Mouse (Mus musculus) kidney, embryonic 15.5 days (tissue): Measurements from ENCODE around the gene Heca. TPM values are rescaled to one million over a fixed set of nuclear protein-coding genes. Genes with fewer than 3 reads are reported as not detected.
"Not testable (repeated sequence)": the region's sequence is repeated elsewhere in the genome, so short reads cannot be mapped to it uniquely, and the experiment has no call there.

Experiments
- ATAC-seq: fragments of 200-750 bp; cut with Nextera tagmentation; replicated peaks from 2 replicates; pipeline ENCODE4 v1.8.0; 2017; ENCODE audit warnings: moderate TSS enrichment; ENCODE audit not compliant: low FRiP score
- H3K27ac ChIP-seq: fragments of 300-500 bp; sonication (generic); 2 replicates; pipeline ENCODE4 v1.5.1; 2015; ENCODE audit warnings: mild to moderate bottlenecking, inconsistent platforms
- H3K27me3 ChIP-seq: fragments of 300-500 bp; sonication (generic); 2 replicates; pipeline ENCODE4 v1.6.1; 2015; ENCODE audit warnings: inconsistent platforms
- H3K36me3 ChIP-seq: fragments of 300-500 bp; sonication (generic); 2 replicates; pipeline ENCODE4 v1.6.1; 2015; ENCODE audit warnings: inconsistent platforms
- H3K4me1 ChIP-seq: fragments of 300-500 bp; sonication (generic); 2 replicates; pipeline ENCODE4 v1.6.1; 2015; ENCODE audit warnings: inconsistent platforms
- H3K4me2 ChIP-seq: fragments of 300-500 bp; sonication (generic); 2 replicates; pipeline ENCODE4 v1.6.1; 2015; ENCODE audit warnings: moderate library complexity, mild to moderate bottlenecking, inconsistent platforms
- H3K4me3 ChIP-seq: fragments of 300-500 bp; sonication (generic); replicated peaks from 2 replicates; pipeline ENCODE4 v1.5.1; 2015; ENCODE audit warnings: mild to moderate bottlenecking, inconsistent platforms
- H3K9ac ChIP-seq: fragments of 300-500 bp; sonication (generic); 2 replicates; pipeline ENCODE4 v1.6.1; 2015; ENCODE audit warnings: mild to moderate bottlenecking, inconsistent platforms
- H3K9me3 ChIP-seq: fragments of 300-500 bp; sonication (generic); replicated peaks from 2 replicates; pipeline ENCODE4 v1.6.1; 2016; ENCODE audit warnings: inconsistent platforms
- WGBS: fragments of 180-500 bp; shearing (Covaris S2); methylation state at CpG from one replicate; pipeline ENCODE4 v1.1.7; 2015; ENCODE audit warnings: mixed read lengths; 5-methylcytosine and 5-hydroxymethylcytosine counted together
- polyA plus RNA-seq: library from polyadenylated mRNA; unstranded; fragments of >200 nt; fragmentation: Nextera tagmentation; extraction: Ambion mirVana; gene quantifications from 2 replicates; pipeline ENCODE4 v1.2.1, GENCODE M21; 2015

Gene Heca
- 3.2 and 3.8 TPM in 2 replicates for polyA plus RNA-seq

GRCm38 (mm10) chr10:17947960-17948730 lies at the start of gene Heca:
Gene Heca, minus strand, starts transcription at chr10:17948067.
- Histone ChIP-seq H3K9me3 (no peaks in the 10 kb centered on the region), H3K27me3 (no peaks in the 10 kb centered on the region), H3K4me1 (peaks cover 12% of the 10 kb centered on the region), H3K27ac (peak within 1 kb of the TSS; percentile 90), H3K4me3 (peak within 1 kb of the TSS; percentile 89), H3K36me3 (no peaks in the 10 kb centered on the region), H3K9ac (peak within 1 kb of the TSS; percentile 73), H3K4me2 (peak within 1 kb of the TSS; percentile 63)
- WGBS: 12% methylated on average over 31 of the region's 50 CpGs
- peak; percentile 96 for ATAC-seq

GRCm38 (mm10) chr10:17990576-17990975 lies 42.7 kb upstream of the Heca start:
- H3K27me3 ChIP-seq: no peaks in the 10 kb centered on the region
- no peaks in the 10 kb centered on the region for H3K4me1 ChIP-seq
- no peak overlapping the region for H3K4me2 ChIP-seq
- no peaks in the 10 kb centered on the region for H3K9me3 ChIP-seq
- no peak overlapping the region for H3K9ac ChIP-seq
- no peak for ATAC-seq
- H3K4me3 ChIP-seq: no peak overlapping the region
- no peaks in the 10 kb centered on the region for H3K36me3 ChIP-seq
- 87% methylated on average over 4 of the region's 4 CpGs for WGBS
- no peak overlapping the region for H3K27ac ChIP-seq

DNA sequence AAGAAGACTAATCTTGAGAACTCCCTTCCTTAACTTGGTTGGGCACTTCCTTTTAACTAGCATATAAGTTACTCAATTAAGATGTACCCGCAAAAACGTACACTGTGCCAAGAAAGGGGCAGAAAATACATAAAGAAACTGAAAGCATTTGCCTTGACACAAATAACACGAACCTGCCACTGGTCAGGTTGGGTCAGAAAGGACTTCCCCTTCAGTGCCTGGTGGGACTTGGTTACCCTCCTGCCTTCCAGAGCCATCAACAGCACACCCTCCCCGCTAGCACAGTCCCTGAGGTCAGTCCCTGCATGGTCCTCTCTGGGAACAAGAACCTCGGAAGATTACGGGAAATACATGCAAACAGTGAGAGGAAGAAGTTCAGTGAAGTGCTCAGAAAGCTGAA lies 41.3 kb upstream of the Heca start:
- ATAC-seq: no peak
- Histone ChIP-seq H3K36me3 (no peaks in the 10 kb centered on the region), H3K9me3 (no peaks in the 10 kb centered on the region), H3K4me2 (no peak overlapping the region), H3K9ac (no peak overlapping the region), H3K4me3 (no peak overlapping the region), H3K4me1 (no peaks in the 10 kb centered on the region), H3K27me3 (no peaks in the 10 kb centered on the region), H3K27ac (no peak overlapping the region)
- 73% methylated on average over 6 of the region's 6 CpGs for WGBS

GRCm38 (mm10) chr10:17987823-17988423 lies 40.1 kb upstream of the Heca start:
- WGBS: 84% methylated on average over 8 of the region's 8 CpGs
- Histone ChIP-seq H3K4me2 (no peak overlapping the region), H3K4me3 (no peak overlapping the region), H3K9ac (no peak overlapping the region), H3K27me3 (no peaks in the 10 kb centered on the region), H3K36me3 (no peaks in the 10 kb centered on the region), H3K4me1 (no peaks in the 10 kb centered on the region), H3K27ac (no peak overlapping the region), H3K9me3 (no peaks in the 10 kb centered on the region)
- ATAC-seq: no peak

DNA sequence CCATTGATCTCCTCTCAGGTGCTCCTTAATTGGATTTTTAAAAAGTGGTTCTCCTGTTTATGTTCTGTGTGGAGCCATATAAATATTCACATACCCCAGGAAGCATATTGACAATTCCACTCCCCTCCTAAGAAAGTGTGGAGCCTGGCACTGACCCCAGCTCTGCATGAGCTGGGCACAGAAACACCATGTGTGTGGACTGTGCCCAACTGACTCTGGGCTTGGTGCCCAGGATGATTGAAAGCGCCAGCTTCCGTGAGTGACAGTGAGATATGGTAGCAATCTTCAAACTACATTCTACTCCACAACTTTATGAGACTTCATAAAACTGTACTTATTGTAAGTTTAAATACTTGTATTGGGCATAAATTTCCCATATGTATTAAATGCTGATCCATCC lies 35.4 kb upstream of the Heca start:
- Histone ChIP-seq H3K4me2 (no peak overlapping the region), H3K36me3 (no peaks in the 10 kb centered on the region), H3K9ac (no peak overlapping the region), H3K27ac (no peak overlapping the region), H3K9me3 (no peaks in the 10 kb centered on the region), H3K4me1 (no peaks in the 10 kb centered on the region), H3K27me3 (no peaks in the 10 kb centered on the region), H3K4me3 (no peak overlapping the region)
- ATAC-seq: no peak
- 97% methylated on average over 2 of the region's 2 CpGs for WGBS

DNA sequence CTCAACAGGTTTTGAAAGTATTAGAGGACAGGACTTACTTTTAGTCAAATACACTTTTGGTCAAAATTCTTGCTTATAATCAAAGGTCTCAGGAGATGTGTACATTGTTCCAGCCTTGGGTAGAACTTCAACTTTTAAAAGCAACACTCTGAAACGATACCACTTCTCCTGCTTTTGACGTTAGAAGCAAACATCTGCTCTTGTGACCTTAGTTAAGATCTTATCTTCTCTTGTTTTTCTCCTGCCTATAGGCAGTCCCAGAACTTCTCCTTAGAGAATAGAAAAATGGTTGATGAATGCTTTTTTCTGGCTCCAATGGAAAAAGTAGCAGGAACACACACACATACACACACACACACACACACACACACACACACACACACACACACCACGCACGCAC lies 18.2 kb upstream of the Heca start:
- Histone ChIP-seq H3K4me3 (no peak overlapping the region), H3K27ac (no peak overlapping the region), H3K9ac (no peak overlapping the region), H3K4me2 (no peak overlapping the region), H3K9me3 (no peaks in the 10 kb centered on the region), H3K27me3 (no peaks in the 10 kb centered on the region), H3K4me1 (no peaks in the 10 kb centered on the region), H3K36me3 (no peaks in the 10 kb centered on the region)
- ATAC-seq: no peak
- 67% methylated on average over 4 of the region's 4 CpGs for WGBS

DNA sequence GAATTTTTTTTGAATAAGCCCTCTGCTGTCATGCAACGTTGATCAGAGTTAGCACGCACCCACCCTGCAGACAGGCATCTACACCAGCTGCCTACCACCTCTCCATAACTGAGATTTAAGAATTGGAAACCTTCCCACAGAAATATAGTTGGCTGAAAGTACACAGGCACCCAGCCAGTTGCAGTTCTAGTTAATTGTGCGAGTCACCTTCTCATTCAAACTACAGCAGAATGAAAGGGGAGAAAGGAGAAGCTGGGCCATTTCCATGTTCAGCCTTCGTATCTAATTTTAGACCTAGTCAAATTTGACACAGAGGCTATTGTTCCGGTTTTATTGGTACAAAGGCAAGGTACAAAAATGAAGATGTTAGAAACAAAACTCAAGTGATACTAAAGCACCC lies 2.9 kb upstream of the Heca start:
- no peak for ATAC-seq
- Histone ChIP-seq H3K9me3 (no peaks in the 10 kb centered on the region; the same call in 1 of the 2 replicates), H3K9ac (no peak overlapping the region), H3K4me1 (peaks cover 12% of the 10 kb centered on the region), H3K36me3 (no peaks in the 10 kb centered on the region), H3K27me3 (no peaks in the 10 kb centered on the region), H3K4me2 (no peak overlapping the region), H3K4me3 (no peak overlapping the region), H3K27ac (no peak overlapping the region)
- WGBS: 81% methylated on average over 5 of the region's 5 CpGs

DNA sequence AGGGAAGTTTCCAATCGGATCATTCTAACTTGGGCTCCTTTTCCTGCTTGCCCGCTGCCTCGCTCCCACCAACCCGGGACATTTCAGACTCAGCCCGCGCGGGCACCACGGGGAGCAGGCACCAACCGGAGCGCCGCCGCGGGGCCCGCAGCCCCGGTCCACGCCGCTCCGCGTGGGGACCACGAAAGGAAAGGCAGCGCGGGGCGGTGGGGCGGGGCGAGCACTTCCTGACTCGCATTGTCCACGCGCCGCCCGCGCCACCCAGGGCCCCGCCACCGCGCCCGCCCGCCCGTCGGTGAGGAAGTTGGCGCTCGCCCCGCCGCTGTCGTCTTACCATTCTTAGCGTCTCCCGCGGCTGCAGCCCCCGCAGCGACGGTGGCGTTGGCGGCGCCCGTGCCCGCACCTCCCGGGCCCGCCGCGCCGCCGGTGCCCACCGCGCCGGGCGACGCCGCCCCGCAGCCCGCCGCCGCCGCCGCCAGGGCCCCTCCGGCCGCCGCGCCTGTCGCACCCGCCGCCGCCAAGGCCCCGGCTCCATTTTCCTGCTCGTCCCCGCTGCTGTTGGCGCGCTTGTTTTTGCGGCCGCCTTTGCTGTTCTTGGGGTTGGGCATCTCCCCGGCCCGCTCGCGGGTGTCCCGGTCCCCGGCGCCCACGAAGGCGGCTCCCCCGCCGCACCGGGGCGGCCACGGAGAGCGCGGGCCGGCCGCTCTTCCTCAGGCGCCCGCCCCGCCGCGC lies 526 bp downstream of the Heca start:
- Histone ChIP-seq H3K4me3 (peak overlapping the region; percentile 89), H3K9ac (peak overlapping the region; percentile 73), H3K27ac (peak overlapping the region; percentile 90), H3K9me3 (no peaks in the 10 kb centered on the region), H3K36me3 (no peaks in the 10 kb centered on the region), H3K27me3 (no peaks in the 10 kb centered on the region), H3K4me2 (peak overlapping the region; percentile 63), H3K4me1 (peaks cover 12% of the 10 kb centered on the region)
- under 1% methylated on average over 78 of the region's 110 CpGs for WGBS
- peak; percentile 72 for ATAC-seq

DNA sequence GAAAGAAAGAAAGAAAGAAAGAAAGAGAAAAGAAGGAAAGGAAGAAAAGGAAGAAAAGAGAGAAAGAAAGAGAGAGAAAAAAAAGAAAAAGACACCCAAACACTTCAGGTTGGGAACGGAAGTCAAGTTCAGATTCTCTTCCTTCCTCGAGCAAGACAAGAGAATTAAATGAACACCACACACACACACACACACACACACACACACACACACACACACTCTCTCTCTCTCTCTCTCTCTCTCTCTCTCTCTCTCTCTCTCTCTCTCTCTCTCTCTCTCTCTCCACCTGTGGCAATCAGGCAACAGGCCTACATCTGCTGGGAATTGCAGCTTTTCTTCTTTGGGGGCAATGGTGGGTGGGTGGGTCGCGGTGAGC lies 1.1 kb downstream of the Heca start:
- 0% methylated on average over 4 of the region's 4 CpGs for WGBS
- Histone ChIP-seq H3K9ac (peak overlapping the region; percentile 73), H3K27ac (peak overlapping the region; percentile 90; the same call in 1 of the 2 replicates), H3K4me2 (peak overlapping the region; percentile 63), H3K4me1 (peaks cover 12% of the 10 kb centered on the region), H3K4me3 (peak overlapping the region; percentile 89)
- not testable (repeated sequence) for H3K9me3 ChIP-seq, ATAC-seq, H3K27me3 ChIP-seq, H3K36me3 ChIP-seq

DNA sequence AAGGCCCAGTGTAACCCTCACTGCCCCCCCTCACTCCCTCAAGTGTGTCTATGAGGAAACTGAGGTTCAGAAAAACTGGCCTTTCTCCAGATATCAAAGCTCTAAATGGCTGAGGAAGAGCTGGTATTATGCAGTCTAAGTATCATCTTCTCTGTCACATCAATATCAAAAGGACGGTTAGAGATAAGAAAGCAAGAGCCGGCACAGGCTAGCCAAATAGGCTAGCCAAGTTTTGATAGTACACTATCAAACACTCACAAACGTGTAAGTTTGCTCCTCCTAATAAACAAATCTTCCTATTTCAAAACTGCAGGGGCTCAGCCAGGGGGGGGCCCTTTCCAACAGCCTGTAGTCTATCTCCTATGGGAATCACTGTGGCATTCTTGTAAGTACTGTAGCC lies 1.8 kb downstream of the Heca start:
- peak overlapping the region; percentile 89 for H3K4me3 ChIP-seq
- H3K9me3 ChIP-seq: no peaks in the 10 kb centered on the region
- no peak overlapping the region for H3K9ac ChIP-seq
- H3K27ac ChIP-seq: no peak overlapping the region
- no peaks in the 10 kb centered on the region for H3K27me3 ChIP-seq
- ATAC-seq: no peak
- H3K36me3 ChIP-seq: 0 out of 2 replicates have a peak, but pooled peaks cover 3% of the 10 kb centered on the region
- peaks cover 12% of the 10 kb centered on the region for H3K4me1 ChIP-seq
- peak overlapping the region; percentile 63 for H3K4me2 ChIP-seq
- WGBS: 45% methylated on average over 3 of the region's 3 CpGs

- WGBS: 70% methylated on average over 2 of the region's 2 CpGs
- no peak for ATAC-seq
- Histone ChIP-seq H3K36me3 (no peaks in the 10 kb centered on the region), H3K4me2 (no peak overlapping the region), H3K4me1 (peaks cover 7% of the 10 kb centered on the region; the same call in 1 of the 2 replicates), H3K9me3 (no peaks in the 10 kb centered on the region), H3K9ac (no peak overlapping the region), H3K27me3 (no peaks in the 10 kb centered on the region), H3K27ac (no peak overlapping the region), H3K4me3 (no peak overlapping the region)
These were observed 14.2 kb downstream of the Heca start for GRCm38 (mm10) chr10:17933622-17934021.

GRCm38 (mm10) chr10:17932131-17932530 lies 15.7 kb downstream of the Heca start:
- ATAC-seq: no peak
- WGBS: 67% methylated on average over 3 of the region's 3 CpGs
- no peaks in the 10 kb centered on the region for H3K9me3 ChIP-seq

More at GRCm38 (mm10) chr10:17932131-17932530, 15.7 kb downstream of the Heca start:
- Histone ChIP-seq H3K9ac (no peak overlapping the region), H3K27ac (no peak overlapping the region), H3K4me2 (no peak overlapping the region), H3K27me3 (no peaks in the 10 kb centered on the region), H3K36me3 (no peaks in the 10 kb centered on the region), H3K4me3 (no peak overlapping the region), H3K4me1 (peaks cover 7% of the 10 kb centered on the region; the same call in 1 of the 2 replicates)
